Mouse (Mus musculus) heart, embryonic 13.5 days (tissue): ENCODE data around the gene Zfp322a. TPM values are rescaled to one million over a fixed set of nuclear protein-coding genes. Genes with fewer than 3 reads are reported as not detected.
"Not testable (repeated sequence)": the region's sequence is repeated elsewhere in the genome, so short reads cannot be mapped to it uniquely, and the experiment has no call there.

Experiments used
- ATAC-seq: fragments of 200-750 bp; cut with Nextera tagmentation; 2 replicates; pipeline ENCODE4 v1.8.0; 2017; ENCODE audit warnings: moderate TSS enrichment; ENCODE audit not compliant: insufficient number of reproducible peaks, low FRiP score, low TSS enrichment; ENCODE audit errors: extremely low read depth
- H3K27ac ChIP-seq: fragments of 300-500 bp; sonication (generic); replicated peaks from 2 replicates; pipeline ENCODE4 v1.5.1; 2015; ENCODE audit warnings: moderate library complexity, mild to moderate bottlenecking, inconsistent platforms
- H3K27me3 ChIP-seq: fragments of 300-500 bp; sonication (generic); replicated peaks from 2 replicates; pipeline ENCODE4 v1.6.1; 2015; ENCODE audit warnings: mild to moderate bottlenecking, inconsistent platforms
- H3K36me3 ChIP-seq: fragments of 300-500 bp; sonication (generic); 2 replicates; pipeline ENCODE4 v1.6.1; 2015; ENCODE audit warnings: mild to moderate bottlenecking, inconsistent platforms
- H3K4me1 ChIP-seq: fragments of 300-500 bp; sonication (generic); 2 replicates; pipeline ENCODE4 v1.6.1; 2015; ENCODE audit warnings: inconsistent platforms
- H3K4me2 ChIP-seq: fragments of 300-500 bp; sonication (generic); 2 replicates; pipeline ENCODE4 v1.6.1; 2015; ENCODE audit warnings: inconsistent platforms, mild to moderate bottlenecking, moderate library complexity
- H3K4me3 ChIP-seq: fragments of 300-500 bp; sonication (generic); 2 replicates; pipeline ENCODE4 v1.5.1; 2015; ENCODE audit warnings: moderate library complexity, mild to moderate bottlenecking, inconsistent platforms
- H3K9ac ChIP-seq: fragments of 300-500 bp; sonication (generic); 2 replicates; pipeline ENCODE4 v1.6.1; 2015; ENCODE audit warnings: inconsistent platforms, mild to moderate bottlenecking, moderate library complexity
- H3K9me3 ChIP-seq: fragments of 300-500 bp; sonication (generic); 2 replicates; pipeline ENCODE4 v1.6.1; 2016; ENCODE audit warnings: inconsistent platforms
- whole genome bisulfite sequencing: fragments of 180-500 bp; shearing (Covaris S2); methylation state at CpG from one replicate; pipeline ENCODE4 v1.1.7; 2015; ENCODE audit warnings: mixed read lengths; 5-methylcytosine and 5-hydroxymethylcytosine counted together
- polyA plus RNA-seq: library from polyadenylated mRNA; unstranded; fragments of >200 nt; fragmentation: Nextera tagmentation; extraction: Ambion mirVana; gene quantifications from 2 replicates; pipeline ENCODE4 v1.2.1, GENCODE M21; 2015

Gene Zfp322a
- polyA plus RNA-seq, 1 experiment from 2014 or later = 36.7 TPM

DNA sequence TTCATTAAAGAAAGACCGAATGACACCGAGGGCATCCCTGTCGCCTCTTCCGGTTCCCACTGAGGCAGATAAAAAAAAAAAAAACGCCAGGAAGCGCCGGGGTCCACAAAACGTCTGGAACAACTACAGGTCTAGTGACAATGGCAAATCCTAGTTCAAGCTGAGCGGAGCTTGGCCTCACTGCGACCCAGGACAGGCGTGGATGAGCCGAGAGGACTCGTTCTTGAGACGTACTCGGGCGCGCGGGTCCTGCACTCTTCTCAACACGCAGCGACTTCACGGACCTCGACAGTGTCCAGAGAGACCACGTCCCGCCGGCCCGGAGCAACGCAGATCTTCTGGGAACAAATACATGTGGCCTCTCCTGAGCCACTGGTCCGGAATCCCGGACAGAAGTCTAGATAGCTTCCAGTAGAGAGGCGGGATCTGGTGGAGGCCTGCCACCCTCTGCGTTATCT lies 27.3 kb upstream of the Zfp322a start:
- peaks cover 71% of the 10 kb centered on the region for H3K27me3 ChIP-seq
- WGBS = under 1% methylated on average over 31 of the region's 31 CpGs
- H3K36me3 ChIP-seq = no peaks in the 10 kb centered on the region
- peak overlapping the region; percentile 73 for H3K9ac ChIP-seq
- peak overlapping the region; percentile 92 for H3K4me2 ChIP-seq
- no peak for ATAC-seq
- peak overlapping the region; percentile 60 for H3K4me3 ChIP-seq
- H3K4me1 ChIP-seq = peaks cover 13% of the 10 kb centered on the region
- no peak overlapping the region for H3K27ac ChIP-seq
- no peaks in the 10 kb centered on the region for H3K9me3 ChIP-seq

- peak overlapping the region; percentile 73 for H3K9ac ChIP-seq
- peaks cover 13% of the 10 kb centered on the region for H3K4me1 ChIP-seq
- H3K4me3 ChIP-seq = peak overlapping the region; percentile 60
- 3% methylated on average over 43 of the region's 43 CpGs for WGBS
- no peaks in the 10 kb centered on the region for H3K36me3 ChIP-seq
- ATAC-seq = no peak
- no peaks in the 10 kb centered on the region for H3K9me3 ChIP-seq
- H3K27ac ChIP-seq = no peak overlapping the region
- H3K4me2 ChIP-seq = peak overlapping the region; percentile 92
- H3K27me3 ChIP-seq = peaks cover 70% of the 10 kb centered on the region
Observed at GRCm38 (mm10) chr13:23395301-23396245, 26.6 kb upstream of the Zfp322a start.

GRCm38 (mm10) chr13:23387548-23387947 lies 18.5 kb upstream of the Zfp322a start:
- no peak overlapping the region for H3K4me2 ChIP-seq
- H3K9ac ChIP-seq = no peak overlapping the region
- no peak overlapping the region for H3K4me3 ChIP-seq
- no peak overlapping the region for H3K27ac ChIP-seq
- no peaks in the 10 kb centered on the region for H3K36me3 ChIP-seq
- H3K27me3 ChIP-seq = peaks cover 6% of the 10 kb centered on the region
- no peak for ATAC-seq
- 82% methylated on average over 1 of the region's 1 CpGs for WGBS
- peaks cover 7% of the 10 kb centered on the region; the same call in 1 of the 2 replicates for H3K4me1 ChIP-seq
- no peaks in the 10 kb centered on the region for H3K9me3 ChIP-seq

DNA sequence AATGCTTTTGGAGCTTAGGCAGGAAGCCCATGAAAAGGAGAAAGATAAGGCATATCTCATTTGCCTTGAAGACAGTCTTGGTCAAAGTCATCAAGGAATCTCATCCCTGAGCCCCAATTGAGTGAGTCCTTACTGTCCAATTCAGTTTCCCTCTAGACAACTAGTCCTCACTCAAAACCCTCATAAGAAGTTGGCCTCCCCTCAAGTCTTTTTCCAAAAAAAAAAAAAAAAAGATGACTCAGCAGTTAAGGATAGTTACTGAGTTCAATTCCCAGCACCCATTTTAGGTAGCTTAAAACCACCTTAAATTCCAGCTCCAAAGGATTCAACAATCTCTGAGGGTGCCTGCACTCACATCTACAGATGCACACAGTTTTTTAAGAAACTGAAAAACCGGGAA lies 14.1 kb upstream of the Zfp322a start:
- H3K27ac ChIP-seq = no peak overlapping the region
- 74% methylated on average over 1 of the region's 1 CpGs for WGBS

GRCm38 (mm10) chr13:23372433-23372832 lies 3.4 kb upstream of the Zfp322a start:
- Histone ChIP-seq H3K27ac (no peak overlapping the region), H3K4me2 (no peak overlapping the region), H3K9ac (no peak overlapping the region), H3K36me3 (peaks cover 3% of the 10 kb centered on the region; the same call in 1 of the 2 replicates), H3K9me3 (no peaks in the 10 kb centered on the region), H3K4me1 (peaks cover 17% of the 10 kb centered on the region), H3K27me3 (0 out of 2 replicates have a peak, but pooled peaks cover 3% of the 10 kb centered on the region), H3K4me3 (no peak overlapping the region)
- ATAC-seq = no peak
- WGBS = 71% methylated on average over 1 of the region's 1 CpGs

More for the DNA sequence above, 14.1 kb upstream of the Zfp322a start:
- H3K4me1 ChIP-seq = peaks cover 7% of the 10 kb centered on the region; the same call in 1 of the 2 replicates
- no peak overlapping the region for H3K9ac ChIP-seq
- no peaks in the 10 kb centered on the region for H3K27me3 ChIP-seq
- H3K4me2 ChIP-seq = no peak overlapping the region
- H3K4me3 ChIP-seq = no peak overlapping the region
- H3K36me3 ChIP-seq = no peaks in the 10 kb centered on the region
- ATAC-seq = no peak
- H3K9me3 ChIP-seq = no peaks in the 10 kb centered on the region

GRCm38 (mm10) chr13:23370075-23370474 lies 1.1 kb upstream of the Zfp322a start:
- H3K9me3 ChIP-seq = no peaks in the 10 kb centered on the region
- WGBS = 92% methylated on average over 4 of the region's 4 CpGs
- peaks cover 22% of the 10 kb centered on the region for H3K36me3 ChIP-seq
- H3K9ac ChIP-seq = peak overlapping the region; percentile 90
- H3K27ac ChIP-seq = 0 out of 2 replicates have a peak overlapping the region, but pooled peaks have one; percentile 99
- H3K4me1 ChIP-seq = peaks cover 38% of the 10 kb centered on the region
- H3K27me3 ChIP-seq = 0 out of 2 replicates have a peak, but pooled peaks cover 3% of the 10 kb centered on the region
- peak overlapping the region; percentile 80 for H3K4me3 ChIP-seq
- peak overlapping the region; percentile 94 for H3K4me2 ChIP-seq
- no peak for ATAC-seq

- Histone ChIP-seq H3K36me3 (peaks cover 28% of the 10 kb centered on the region), H3K9me3 (no peaks in the 10 kb centered on the region), H3K27ac (peak overlapping the region; percentile 99), H3K4me1 (peaks cover 45% of the 10 kb centered on the region), H3K4me2 (peak overlapping the region; percentile 94), H3K9ac (peak overlapping the region; percentile 90), H3K27me3 (0 out of 2 replicates have a peak, but pooled peaks cover 3% of the 10 kb centered on the region), H3K4me3 (peak overlapping the region; percentile 80)
- no peak for ATAC-seq
- under 1% methylated on average over 10 of the region's 10 CpGs for WGBS
Observed at GRCm38 (mm10) chr13:23369421-23369765, 385 bp upstream of the Zfp322a start.

DNA sequence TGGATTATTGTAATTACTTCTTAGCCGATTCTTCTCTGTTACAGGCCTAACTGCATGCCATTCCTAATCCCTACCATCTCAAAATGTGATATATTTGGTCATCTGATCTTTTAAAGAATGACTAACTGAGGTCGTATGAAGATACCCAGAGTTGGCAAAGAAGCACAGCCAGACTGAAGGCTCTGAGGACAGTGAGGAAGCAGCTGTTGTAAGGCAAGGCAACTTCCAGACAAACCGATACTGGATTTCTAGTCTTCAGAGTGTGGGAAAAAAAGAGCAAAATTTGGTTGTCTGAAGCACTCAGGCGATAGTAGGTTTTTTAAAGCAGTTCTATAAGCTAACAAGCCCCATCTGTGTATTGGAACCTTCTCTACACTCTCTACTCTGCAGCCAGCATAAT lies 7.5 kb downstream of the Zfp322a start:
- Histone ChIP-seq H3K9me3 (no peaks in the 10 kb centered on the region), H3K4me2 (no peak overlapping the region), H3K27me3 (no peaks in the 10 kb centered on the region), H3K27ac (no peak overlapping the region), H3K9ac (no peak overlapping the region), H3K36me3 (peaks cover 88% of the 10 kb centered on the region), H3K4me3 (no peak overlapping the region), H3K4me1 (peaks cover 24% of the 10 kb centered on the region)
- WGBS = 85% methylated on average over 4 of the region's 4 CpGs
- no peak for ATAC-seq

GRCm38 (mm10) chr13:23354541-23354940 lies 14.5 kb downstream of the Zfp322a start:
- H3K9ac ChIP-seq, H3K4me3 ChIP-seq, ATAC-seq, H3K4me1 ChIP-seq, H3K27me3 ChIP-seq, H3K9me3 ChIP-seq, H3K27ac ChIP-seq, H3K4me2 ChIP-seq: not testable (repeated sequence)
- 88% methylated on average over 5 of the region's 5 CpGs for WGBS
- H3K36me3 ChIP-seq = peaks cover 71% of the 10 kb centered on the region

DNA sequence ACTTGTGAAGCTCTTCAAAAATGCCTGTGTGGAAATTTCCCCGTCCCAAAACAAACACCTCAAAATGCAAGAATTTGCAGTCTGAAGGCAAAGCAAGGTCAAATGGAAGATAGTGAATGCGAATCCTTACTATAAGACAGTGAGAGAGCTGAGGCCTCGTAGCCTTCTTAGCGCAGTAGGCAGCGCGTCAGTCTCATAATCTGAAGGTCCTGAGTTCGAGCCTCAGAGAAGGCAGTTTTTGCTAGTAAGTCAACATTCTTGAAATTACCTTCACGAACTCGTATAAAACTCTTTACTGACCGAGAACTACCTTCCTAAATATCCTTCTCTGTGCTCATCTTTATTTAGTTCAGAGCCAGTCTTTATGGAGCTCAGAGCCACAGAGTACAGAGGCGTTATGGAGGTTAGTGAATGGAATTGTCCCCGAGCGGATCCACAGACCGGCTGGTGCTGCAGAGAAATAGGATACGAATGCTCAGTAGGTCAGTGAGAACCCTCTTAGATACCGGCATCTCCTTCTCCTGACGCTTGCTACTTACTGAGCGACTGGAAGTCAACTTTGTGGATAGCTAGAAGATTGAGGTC lies 51.6 kb downstream of the Zfp322a start:
- WGBS = 5% methylated on average over 18 of the region's 18 CpGs
- H3K4me2 ChIP-seq = peak overlapping the region; percentile 49
- no peak overlapping the region for H3K9ac ChIP-seq
- peak overlapping the region; percentile 11; the same call in 1 of the 2 replicates for H3K4me3 ChIP-seq
- H3K36me3 ChIP-seq = no peaks in the 10 kb centered on the region
- H3K27ac ChIP-seq = no peak overlapping the region
- peaks cover 64% of the 10 kb centered on the region for H3K27me3 ChIP-seq
- H3K9me3 ChIP-seq = no peaks in the 10 kb centered on the region
- ATAC-seq = no peak
- H3K4me1 ChIP-seq = peaks cover 15% of the 10 kb centered on the region

DNA sequence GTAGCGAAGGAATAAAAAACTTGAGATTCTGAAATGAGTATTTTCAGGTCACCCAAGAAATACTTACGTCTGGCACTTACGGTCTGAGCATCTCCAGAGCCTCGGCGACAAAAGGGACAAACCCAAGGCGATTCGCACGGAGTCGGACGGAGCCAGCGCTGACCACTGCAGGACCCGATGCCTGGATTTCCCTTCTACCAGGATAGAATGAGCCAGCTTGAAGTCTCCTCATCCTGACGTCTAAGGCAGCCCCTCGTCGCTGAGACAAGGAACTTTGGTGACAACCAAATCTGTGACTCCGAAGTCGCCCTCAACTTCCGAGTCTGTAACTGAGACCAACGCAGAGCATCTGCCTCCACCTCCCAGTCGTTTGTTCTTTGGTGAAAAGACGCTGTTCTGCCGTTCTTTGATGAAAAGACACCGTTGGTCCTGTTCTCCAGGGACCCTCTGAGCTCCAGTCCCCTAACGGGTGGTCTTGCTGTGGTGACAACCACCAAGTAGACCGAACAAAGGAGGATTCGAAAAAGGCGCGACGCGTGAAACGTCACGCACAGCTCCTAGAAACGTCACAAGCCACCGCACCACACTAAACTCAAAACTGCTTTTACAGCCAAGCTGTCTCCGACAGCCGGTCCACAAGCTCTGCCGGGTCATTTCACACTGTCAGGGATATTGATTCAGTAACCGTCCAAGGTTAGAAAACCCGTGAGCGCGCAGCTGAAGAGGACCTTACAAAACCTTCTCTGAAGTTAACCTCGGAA lies 55.9 kb downstream of the Zfp322a start:
- peak overlapping the region; percentile 83 for H3K4me2 ChIP-seq
- no peaks in the 10 kb centered on the region for H3K9me3 ChIP-seq
- peaks cover 94% of the 10 kb centered on the region for H3K27me3 ChIP-seq
- ATAC-seq = no peak
- peaks cover 30% of the 10 kb centered on the region for H3K4me1 ChIP-seq
- peak overlapping the region; percentile 56 for H3K4me3 ChIP-seq
- no peaks in the 10 kb centered on the region for H3K36me3 ChIP-seq
- 1% methylated on average over 42 of the region's 42 CpGs for WGBS
- no peak overlapping the region for H3K27ac ChIP-seq
- H3K9ac ChIP-seq = peak overlapping the region; percentile 62
